Mouse (Mus musculus): Measurements from ENCODE around the gene Inpp4b.

DNA sequence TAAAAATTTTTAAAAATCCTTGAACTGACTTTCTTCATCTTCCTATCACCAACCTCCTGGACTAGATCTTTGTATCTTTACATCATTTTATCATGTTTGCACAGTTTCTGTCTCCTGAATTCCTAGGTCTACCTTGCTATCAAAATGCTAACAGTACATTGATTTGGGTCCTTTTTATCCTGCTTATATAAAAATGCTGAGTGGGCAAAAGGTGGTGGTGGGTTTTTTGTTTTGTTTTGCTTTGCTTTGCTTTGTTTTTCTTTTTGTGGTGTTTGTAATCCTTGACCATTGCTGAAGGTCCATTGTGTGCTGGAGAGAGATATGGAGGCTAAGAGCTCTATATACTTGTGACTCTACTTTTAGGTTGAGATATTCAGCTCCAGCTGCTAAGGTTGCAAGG is 750.9 kb downstream of the Inpp4b start:
- TF ChIP-seq POLR2A (IDR thresholded peaks at IDR 0.05; ENCODE audit: extremely low read depth, insufficient read depth, low read length) (no peak), CTCF (IDR thresholded peaks at IDR 0.05; ENCODE audit: extremely low read depth, insufficient read depth, low read length) (no peak)

Measured in cortical plate, adult 2 months (tissue).